Mouse (Mus musculus) gastrocnemius, postnatal 36 days (tissue): ENCODE data around the gene Vsig2. TPM values are rescaled to one million over a fixed set of nuclear protein-coding genes. Genes with fewer than 3 reads are reported as not detected.

Source experiments
- total RNA-seq, 2 experiments: library from RNA; stranded (reverse); gene quantifications; 2 replicates each; pipeline ENCODE4 v1.2.3; 2021

Gene Vsig2
- total RNA-seq, 2 experiments from 2014 or later = 1.8 to 3.6 TPM

Other genes with a start within 250 kb of the Vsig2 start
- 1 to 10 TPM; 1.1 to 1.5 TPM for gene Ccdc15, start 190.8 kb upstream of the Vsig2 start, total RNA-seq
- under 1 TPM; 0.08 to 0.52 TPM for gene Hepacam, start 171.9 kb upstream of the Vsig2 start, total RNA-seq
- 1 to 10 TPM; 8.2 to 8.6 TPM for gene Robo4, start 137.4 kb upstream of the Vsig2 start, total RNA-seq
- not detected for gene Robo3, start 106.0 kb upstream of the Vsig2 start, total RNA-seq
- 1 to 10 TPM; 3.0 to 3.3 TPM for gene Msantd2, start 49.9 kb upstream of the Vsig2 start, total RNA-seq
- gene Esam, start 11.2 kb upstream of the Vsig2 start, total RNA-seq = 10 to 100 TPM; 20.8 to 23.3 TPM
- under 1 TPM; 0.35 to 0.66 TPM for gene Nrgn, start 13.6 kb downstream of the Vsig2 start, total RNA-seq
- 1 to 10 TPM; 3.5 TPM for gene Siae, start 16.4 kb downstream of the Vsig2 start, total RNA-seq
- gene Spa17, start 74.5 kb downstream of the Vsig2 start, total RNA-seq = 1 to 10 TPM; 2.6 to 3.2 TPM
- 10 to 100 TPM; 27.7 to 32.7 TPM for gene Tbrg1, start 118.1 kb downstream of the Vsig2 start, total RNA-seq
- gene Panx3, start 130.0 kb downstream of the Vsig2 start, total RNA-seq = not detected
- gene Olfr160, start 177.0 kb downstream of the Vsig2 start, total RNA-seq = not detected
- gene Olfr874, start 205.9 kb downstream of the Vsig2 start, total RNA-seq = not detected
- not detected for gene Olfr875, start 232.6 kb downstream of the Vsig2 start, total RNA-seq